Mouse (Mus musculus): Measurements from ENCODE around the gene Bcl2a1d.
"Not testable (repeated sequence)": the region's sequence is repeated elsewhere in the genome, so short reads cannot be mapped to it uniquely, and the experiment has no call there.

- TF ChIP-seq POLR2A (IDR thresholded peaks at IDR 0.05; ENCODE audit: borderline replicate concordance, low read depth, low read length); CTCF (IDR thresholded peaks at IDR 0.05; ENCODE audit: low read depth, low read length): not testable (repeated sequence)
These were observed 42.3 kb downstream of the Bcl2a1d start for GRCm38 (mm10) chr9:88689451-88689850.

All from bone marrow macrophage, adult 2 months (primary cell).